Mouse (Mus musculus): ENCODE results near the gene Ikzf1. TPM values are rescaled to one million over a fixed set of nuclear protein-coding genes. Genes with fewer than 3 reads are reported as not detected.

Gene Ikzf1
- total RNA-seq (2021) = 1 to 10 TPM; 2.3 to 2.5 TPM

DNA sequence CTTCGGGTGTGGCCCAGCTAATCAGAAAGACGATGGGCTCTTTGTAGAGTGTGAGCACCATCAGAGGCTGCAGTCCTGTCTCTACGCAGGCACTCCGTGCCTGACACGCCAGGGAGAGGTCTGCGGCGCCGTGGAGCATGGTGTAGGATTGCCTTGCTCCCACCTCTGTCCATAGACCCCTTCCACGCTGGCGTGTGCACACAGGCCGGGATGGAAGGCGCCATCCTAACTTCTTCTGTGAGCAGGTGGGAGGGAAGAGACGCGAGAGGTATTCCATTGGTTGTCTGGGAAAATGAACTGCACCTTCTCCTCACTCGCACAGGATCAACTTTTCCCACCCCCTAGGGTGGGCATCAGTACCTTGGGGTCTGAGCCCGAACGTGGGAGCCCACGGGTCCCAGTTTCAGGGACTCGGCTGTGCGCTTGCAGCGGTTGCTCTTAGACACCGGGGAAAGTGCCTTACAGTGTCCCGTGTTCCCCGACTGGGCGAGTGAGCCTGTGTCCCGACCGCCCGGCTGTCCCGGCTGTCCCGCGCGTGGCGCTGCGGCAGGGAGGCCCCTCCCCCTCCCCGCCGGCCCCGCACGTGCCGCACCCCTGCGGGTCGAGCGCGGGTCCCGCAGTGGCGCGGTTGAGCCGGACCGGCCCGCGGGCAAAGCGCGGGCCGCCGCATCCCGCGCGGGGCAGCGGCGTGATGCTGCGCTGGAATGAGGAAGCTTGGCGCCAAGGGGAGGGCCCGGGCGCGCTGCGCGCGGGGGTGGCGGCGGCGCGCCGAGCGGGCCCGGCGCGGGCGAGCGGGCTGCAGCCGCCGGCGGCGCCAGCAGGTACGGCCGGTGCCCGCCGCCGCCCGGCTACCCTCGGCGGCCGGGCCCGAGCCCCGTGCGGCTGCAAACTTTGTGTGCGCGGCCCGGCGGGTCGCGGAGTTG is at the start of gene Ikzf1:
Gene Ikzf1 (plus strand): TSS at position 74 of the 923 bp plus-strand sequence.
- DNase-seq = no peak
- intact Hi-C loops (cut with DNase I) = no loop called here

DNA sequence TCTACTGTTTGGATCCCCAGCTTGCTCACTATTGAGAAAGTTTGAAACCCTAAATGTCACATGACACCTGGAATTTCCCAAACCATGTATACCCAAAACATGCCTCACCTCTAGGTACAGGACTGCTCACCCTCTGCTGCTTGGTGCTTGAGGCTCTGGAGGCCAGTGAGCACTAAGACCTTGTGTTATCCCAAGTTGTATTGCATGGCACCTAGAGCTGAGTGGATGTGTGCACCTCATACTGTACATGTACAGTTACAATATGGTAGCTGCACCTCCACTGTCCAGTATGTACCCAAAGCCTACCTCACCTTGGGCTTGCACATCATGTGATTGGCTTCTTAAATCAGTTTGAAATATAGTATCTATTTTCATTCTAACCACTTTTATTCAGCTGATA is 40.5 kb upstream of the Ikzf1 start:
- no peak for DNase-seq
- intact Hi-C loops (cut with DNase I) = no loop called here

- no peak for DNase-seq
- intact Hi-C loops (cut with DNase I) = no loop called here
These were observed 28.4 kb upstream of the Ikzf1 start for GRCm38 (mm10) chr11:11656388-11656787.

- intact Hi-C loops (cut with DNase I) = no loop called here
- DNase-seq = no peak
These were observed 27.7 kb upstream of the Ikzf1 start for GRCm38 (mm10) chr11:11656995-11657530.

DNA sequence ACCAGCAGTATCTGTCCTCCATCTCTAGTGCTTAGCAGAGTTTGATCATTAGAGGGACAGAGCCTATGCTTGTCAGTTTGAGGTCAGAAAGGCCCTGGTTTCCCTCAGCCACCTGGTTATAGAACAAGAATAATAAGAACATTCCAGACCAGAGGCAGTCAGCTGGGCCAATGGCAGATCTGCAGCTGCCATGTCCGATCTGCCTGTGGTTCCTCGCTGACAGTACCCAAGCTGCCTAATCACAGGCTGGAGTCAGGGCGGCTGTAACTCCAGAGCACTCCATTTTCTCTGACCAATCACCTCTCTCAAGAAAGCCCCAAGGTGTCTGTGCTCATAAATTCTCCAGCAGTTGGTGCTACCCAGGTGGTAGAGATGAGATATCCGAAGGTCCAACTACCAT is 27.2 kb upstream of the Ikzf1 start:
- intact Hi-C loops (cut with DNase I) = no loop called here
- no peak for DNase-seq

DNA sequence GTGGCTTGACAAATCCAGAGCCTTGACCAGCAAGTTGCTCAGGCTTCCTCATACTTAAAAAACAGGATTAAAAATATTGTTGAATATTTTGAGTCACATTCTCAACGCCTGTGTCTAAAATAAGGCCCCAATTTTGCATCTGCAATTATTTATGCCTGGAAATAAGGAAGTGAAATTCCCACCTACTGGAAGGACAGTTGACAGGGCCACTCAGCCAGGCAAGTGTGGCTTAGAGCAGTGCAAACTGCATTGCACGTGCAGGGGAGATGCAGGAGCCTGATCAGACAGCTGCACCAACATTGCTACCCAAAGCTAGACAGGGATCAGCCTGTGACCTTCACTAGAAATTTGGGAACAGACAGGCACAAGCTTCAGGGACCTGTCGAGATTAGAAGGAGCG is 26.0 kb upstream of the Ikzf1 start:
- intact Hi-C loops (cut with DNase I) = no loop called here
- DNase-seq = no peak

DNA sequence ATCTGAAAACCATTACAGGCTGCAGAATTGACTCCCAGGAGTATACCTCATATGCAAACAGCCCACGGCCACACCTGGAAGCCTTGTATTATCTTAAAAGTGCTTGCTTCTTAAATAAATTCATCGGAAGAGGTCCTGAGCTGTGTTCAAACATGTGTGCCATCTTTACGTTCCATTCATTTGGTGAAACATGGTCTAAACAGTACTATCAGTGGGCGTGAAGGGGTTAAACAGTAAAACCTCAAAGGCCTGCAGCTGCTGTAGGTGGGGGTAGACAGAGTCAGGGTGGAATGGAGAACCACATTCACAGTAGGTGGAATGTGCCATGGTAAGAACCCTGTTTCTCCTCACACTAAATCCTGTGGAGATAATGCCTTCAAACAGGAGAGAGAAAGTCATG is 24.2 kb upstream of the Ikzf1 start:
- intact Hi-C loops (cut with DNase I) = no loop called here

GRCm38 (mm10) chr11:11667254-11667921 is 17.4 kb upstream of the Ikzf1 start:
- DNase-seq = no peak
- intact Hi-C loops (cut with DNase I) = no loop called here

More for the DNA sequence above, 24.2 kb upstream of the Ikzf1 start:
- no peak for DNase-seq

GRCm38 (mm10) chr11:11667922-11668290 is 16.9 kb upstream of the Ikzf1 start:
- intact Hi-C loops (cut with DNase I) = no loop called here

DNA sequence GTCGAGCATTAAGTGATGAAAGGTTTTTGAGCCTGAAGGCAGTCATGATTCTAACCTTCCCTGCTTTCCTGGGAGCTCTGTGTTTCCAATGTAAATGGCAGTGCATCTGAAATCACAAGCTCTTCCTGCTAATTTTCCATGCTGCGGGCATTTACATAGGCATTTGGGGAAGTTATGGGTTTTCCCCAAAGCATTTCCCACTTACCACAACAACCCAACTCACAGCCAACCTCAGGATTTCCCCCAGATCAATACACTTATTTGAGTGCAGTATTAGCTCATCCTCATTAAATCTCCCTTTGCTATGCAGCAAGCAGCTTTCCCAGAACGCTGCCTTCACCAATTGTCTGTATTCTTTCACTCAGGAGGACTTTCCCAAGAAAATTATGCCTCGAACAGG is 11.8 kb upstream of the Ikzf1 start:
- intact Hi-C loops (cut with DNase I) = no loop called here

More at GRCm38 (mm10) chr11:11667922-11668290, 16.9 kb upstream of the Ikzf1 start:
- no peak for DNase-seq

GRCm38 (mm10) chr11:11675063-11675462 is 9.7 kb upstream of the Ikzf1 start:
- DNase-seq = no peak
- intact Hi-C loops (cut with DNase I) = no loop called here

More for the DNA sequence above, 11.8 kb upstream of the Ikzf1 start:
- DNase-seq = no peak

GRCm38 (mm10) chr11:11676068-11676741 is 8.6 kb upstream of the Ikzf1 start:
- intact Hi-C loops (cut with DNase I) = no loop called here

GRCm38 (mm10) chr11:11677165-11677564 is 7.6 kb upstream of the Ikzf1 start:
- intact Hi-C loops (cut with DNase I) = no loop called here

More at GRCm38 (mm10) chr11:11676068-11676741, 8.6 kb upstream of the Ikzf1 start:
- DNase-seq = no peak

GRCm38 (mm10) chr11:11678972-11679371 is 5.8 kb upstream of the Ikzf1 start:
- intact Hi-C loops (cut with DNase I) = no loop called here
- DNase-seq = no peak

More at GRCm38 (mm10) chr11:11677165-11677564, 7.6 kb upstream of the Ikzf1 start:
- DNase-seq = no peak

DNA sequence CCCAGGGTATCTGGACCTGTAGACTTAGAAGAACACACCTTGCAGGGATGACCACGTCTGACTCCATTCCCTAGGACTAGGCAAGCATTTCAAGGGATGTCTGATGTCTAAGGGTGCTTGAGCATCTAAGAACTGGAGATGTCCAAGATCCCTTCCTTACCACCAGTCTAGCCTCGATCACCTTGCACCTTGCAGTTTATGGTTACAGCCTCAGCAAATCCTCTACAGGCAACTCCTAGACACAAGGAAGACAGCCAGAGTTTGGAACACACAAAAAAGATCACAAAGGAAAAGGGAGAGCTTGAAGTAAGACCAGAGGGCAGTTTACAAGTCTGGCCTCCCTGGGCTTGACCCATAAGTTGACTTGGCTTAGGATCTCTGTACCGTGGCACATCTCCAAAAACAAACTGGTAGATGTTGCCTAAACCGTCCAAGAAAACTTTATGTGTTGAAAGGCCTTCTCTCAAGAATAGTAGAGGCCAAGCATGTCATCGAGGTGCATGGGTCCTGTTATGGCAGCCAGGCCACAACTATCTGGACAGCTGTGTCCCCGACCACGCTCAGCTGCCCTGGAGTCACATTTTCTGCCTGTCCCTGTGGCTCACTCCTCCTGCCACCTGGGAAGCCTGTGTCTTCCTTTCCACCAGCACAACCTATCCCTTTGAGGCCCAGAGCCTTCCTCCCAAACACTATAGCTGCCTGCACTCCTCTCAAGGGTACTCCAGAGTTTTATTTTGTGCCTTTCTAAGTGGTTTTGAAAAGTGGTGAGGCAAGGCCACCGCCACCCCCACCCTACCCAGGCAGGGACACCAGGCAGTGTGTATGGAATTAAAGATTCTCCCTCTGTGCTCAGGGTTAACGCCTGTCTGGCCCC is 510 bp upstream of the Ikzf1 start:
- intact Hi-C loops (cut with DNase I) = no loop called here
- DNase-seq = no peak

DNA sequence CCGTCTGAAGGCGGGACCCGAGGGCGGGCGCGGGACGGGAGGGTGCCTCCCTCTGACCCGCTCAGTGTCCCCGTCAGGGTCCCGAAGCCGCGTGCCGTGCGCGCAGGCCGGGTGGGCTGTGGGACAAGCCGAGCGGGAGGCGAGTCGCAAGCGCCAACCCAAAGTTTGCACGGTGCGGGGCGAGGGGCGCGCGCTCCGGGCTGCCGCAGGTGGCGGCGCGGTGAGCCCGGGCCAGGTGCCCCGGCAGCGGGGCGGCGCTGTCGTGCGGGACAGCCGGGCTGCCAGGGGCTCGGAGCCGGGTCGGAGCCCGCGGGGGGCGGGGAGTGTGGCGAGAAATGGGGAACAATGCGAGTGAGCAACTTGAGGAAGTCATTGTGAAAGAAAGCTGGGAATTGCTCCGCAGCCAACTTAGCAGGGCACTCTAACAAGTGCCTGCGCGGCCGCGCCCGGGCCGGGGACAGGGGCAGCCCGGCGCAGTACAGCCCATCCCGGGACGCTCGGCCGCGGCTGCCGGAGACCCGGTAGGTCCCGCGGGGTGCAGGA is 1.1 kb downstream of the Ikzf1 start:
- peak; percentile 21 for DNase-seq
- intact Hi-C loops (cut with DNase I) = no loop called here

DNA sequence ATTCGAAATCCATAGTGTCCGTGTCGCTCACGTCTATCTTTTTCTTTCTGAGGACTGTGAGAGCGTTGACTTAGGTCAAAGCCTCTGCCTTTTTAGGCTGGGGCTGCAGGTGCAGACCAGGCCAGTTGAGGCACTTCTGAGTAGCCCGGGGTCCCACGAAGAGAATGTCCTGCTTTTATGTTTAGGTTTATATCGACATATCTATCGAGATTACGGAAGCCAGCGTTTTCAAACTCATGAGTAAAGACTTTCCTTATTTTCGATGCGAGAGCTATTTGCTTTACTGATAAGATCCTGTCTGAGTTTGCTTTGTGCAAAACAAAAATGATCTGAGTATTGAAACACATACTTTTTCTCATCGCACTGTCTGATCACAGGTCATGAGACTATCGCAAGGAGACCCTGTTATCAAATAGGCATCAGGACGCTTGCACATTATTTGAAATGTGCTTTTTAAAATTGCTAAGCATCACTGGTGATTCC is 1.8 kb downstream of the Ikzf1 start:
- intact Hi-C loops (cut with DNase I) = no loop called here
- no peak for DNase-seq

DNA sequence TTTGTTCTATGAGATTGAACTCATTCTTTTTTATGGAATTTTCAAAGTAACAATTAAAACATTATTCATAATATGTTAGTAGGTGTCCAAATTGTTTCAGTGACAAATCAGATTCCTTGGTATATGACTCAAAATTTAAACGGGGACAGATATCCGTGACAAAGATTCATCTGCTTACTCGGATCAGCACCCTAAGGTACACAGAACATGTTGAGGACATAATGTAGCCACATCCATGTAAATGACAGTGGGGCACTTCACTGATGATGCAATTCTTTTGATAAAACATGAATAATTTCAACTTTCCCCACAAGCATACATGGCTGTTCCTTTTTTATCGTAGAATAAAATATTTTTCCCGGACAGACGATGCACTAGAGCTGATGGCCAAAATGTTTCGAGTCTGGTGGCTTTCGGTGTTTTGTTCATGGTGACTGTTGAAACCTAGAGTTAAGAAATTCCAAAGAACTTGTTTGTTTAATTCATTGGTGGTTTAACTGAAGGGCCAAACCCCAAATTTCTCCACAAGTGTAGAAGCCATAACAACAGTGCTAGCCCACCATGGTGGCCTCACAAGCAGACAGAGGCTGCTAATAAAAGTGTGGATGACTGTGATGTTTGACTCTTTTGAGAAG is 2.9 kb downstream of the Ikzf1 start:
- no peak for DNase-seq
- intact Hi-C loops (cut with DNase I) = no loop called here

- no peak for DNase-seq
- intact Hi-C loops (cut with DNase I) = no loop called here
These were observed 4.0 kb downstream of the Ikzf1 start for GRCm38 (mm10) chr11:11688766-11689330.

Measured in left cerebral cortex, postnatal 4 days (tissue).